Mouse (Mus musculus): ENCODE results near the gene Prdx6.

- TF ChIP-seq EP300 (optimal IDR thresholded peaks at IDR 0.05) (no peak), CTCF (IDR thresholded peaks at IDR 0.05; ENCODE audit: low read depth) (no peak)
Observed at GRCm38 (mm10) chr1:161271461-161271810, 20.4 kb upstream of the Prdx6 start.

All from stomach, postnatal 0 days (tissue).